Mouse (Mus musculus) urinary bladder, postnatal 25 days (tissue): Measurements from ENCODE around the gene Rab3ip.

Experiments used
- DNase-seq: peaks from one replicate; pipeline ENCODE4 v3.0.0; 2022; ENCODE audit warnings: low spot score

Rab3ip gene

DNA sequence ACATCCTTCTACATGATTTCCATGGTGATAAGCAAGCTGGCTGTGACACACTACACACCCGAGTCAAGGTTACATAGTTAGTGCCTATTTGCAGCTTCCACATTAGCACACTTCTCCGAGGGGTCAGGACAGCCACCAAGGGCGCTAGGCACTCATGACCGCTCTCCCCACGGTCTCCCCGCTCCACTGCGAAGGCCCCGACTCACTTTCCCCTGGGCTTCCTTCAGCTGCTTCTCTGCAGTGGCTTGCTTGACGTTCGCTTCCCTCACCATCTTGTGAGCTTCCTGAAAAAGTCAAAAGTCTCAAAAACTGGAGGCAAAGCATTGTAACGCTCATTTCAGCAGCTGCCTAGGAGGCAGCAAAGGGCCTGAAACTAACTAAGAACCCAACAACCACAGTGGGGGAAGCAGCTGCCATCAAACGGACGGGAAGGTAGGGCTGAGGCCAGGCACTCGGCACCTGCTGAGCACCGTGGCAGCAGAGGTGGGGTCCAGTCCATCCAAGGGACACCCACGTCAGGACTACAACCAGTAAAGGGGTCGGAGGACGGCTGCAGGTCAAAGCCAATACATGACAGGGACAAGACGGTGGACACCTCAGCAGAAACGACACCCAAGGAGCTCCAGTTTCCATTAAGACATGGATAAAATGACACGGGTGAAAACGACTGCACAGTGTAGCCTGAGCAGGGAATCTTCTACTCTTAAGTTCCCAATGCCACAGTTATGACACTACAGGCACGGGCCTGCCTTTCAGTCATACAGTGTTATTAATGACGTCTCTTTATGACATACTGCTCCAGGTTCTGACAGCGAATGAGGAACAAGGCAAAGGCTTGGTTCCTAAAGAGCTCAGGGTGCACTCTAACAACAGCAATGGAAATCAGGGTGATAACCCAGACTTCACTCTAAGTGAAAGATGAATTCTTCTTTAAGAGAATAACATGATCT, 30.9 kb downstream of the Rab3ip start:
- DNase-seq, result no peak

DNA sequence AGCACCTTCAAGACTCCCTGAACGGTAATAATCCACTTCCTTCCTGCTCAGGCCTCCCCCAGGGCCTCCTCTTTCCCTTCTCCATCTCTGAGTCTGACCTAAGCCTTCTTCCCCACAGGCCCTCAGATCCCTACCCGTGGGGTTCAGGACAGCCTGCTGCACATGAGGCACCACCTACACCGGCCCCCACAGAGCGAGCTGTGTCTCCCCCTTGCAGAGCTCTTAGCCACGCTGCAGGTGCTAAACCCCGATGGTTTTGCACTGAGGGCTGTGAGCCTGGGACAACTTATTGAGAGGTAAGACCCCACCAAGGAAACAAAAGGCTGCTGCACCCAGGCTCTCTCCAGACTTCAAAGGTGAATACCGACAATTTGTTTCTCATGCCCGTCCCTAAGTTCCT, 34.0 kb downstream of the Rab3ip start:
- DNase-seq, result no peak

DNA sequence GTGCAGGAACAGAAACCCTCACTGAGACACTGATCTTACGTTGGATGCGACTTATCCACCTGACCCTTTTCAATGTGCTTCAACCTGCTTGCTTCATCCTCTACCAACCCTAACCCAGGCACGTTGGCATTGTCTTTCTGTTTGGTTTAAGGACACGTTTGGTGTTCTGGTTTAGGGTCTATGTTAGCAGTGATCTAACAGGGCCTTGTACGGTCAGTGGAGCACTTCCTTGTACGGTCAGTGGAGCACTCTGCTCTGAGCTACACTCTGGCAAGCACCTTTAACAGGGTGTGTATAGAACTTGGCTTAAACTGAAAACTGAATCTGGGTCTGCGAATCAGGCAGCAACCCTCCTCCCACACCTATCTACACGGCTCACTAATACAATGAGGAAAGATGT, 35.3 kb downstream of the Rab3ip start:
- no peak for DNase-seq

DNA sequence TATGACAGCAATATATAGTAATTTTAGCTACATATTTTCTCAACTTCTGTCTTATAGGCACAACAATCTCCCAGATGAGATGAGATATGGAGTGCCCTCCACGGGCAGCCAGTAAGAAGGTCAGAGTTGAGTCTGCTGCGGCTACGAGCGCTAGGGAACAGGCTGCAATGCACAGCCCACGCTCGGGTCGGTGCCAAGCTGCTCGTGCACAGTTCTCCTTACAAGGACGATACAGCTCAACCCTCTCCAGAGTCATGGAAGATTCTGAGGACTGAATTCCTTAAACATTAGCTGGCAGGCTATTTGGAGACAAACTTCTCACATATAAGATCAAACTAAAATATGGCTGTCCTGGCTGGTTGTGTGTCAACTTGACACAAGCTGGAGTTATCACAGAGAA, 36.0 kb downstream of the Rab3ip start:
- no peak for DNase-seq

DNA sequence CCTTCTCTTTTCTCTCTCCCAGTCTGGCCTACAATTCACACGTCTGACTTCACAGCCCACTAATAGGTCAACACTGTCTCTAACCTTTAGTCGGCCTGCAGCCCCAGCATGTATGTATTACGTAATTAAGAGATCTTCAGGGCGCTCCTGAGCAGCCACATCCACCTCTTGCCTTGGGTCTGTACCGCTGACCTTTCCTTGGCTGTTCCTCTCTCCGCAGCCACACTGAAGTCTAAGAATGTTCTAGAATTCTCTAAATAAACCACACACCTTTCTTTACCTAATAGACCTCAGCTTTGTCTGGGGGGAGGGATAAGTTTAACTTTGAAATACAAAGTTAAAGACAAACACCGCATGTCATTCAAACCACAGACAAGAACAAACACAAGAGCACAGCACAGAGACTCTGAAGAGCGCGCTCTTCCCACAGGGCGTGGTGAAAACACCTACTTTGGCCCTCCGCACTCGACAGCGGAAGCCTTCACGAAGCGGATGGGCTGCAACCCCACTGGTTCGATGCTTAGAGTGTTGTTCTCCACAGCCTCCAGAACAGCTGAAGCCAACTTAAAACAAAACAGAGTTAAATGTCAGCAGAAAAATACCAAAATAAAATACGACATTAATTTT, 36.8 kb downstream of the Rab3ip start:
- no peak for DNase-seq

DNA sequence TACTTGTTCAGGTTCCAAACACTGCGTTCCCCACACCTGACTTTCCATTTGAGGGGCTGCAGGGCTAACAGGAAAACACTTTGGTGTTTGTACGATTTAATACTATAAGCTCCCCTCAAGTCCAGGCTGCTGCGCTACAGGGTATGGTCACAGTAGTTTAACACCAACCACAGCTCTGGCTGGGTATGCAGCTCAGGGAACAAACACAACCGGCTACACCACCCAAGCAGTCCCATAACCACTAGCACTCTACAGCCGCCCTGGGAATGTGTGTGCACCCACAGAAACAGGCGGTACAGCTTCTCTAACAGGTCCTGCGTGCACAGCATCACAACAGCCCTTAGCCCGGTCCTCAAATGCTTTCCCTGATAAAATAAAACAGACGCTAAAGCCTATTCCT, 37.7 kb downstream of the Rab3ip start:
- no peak for DNase-seq

DNA sequence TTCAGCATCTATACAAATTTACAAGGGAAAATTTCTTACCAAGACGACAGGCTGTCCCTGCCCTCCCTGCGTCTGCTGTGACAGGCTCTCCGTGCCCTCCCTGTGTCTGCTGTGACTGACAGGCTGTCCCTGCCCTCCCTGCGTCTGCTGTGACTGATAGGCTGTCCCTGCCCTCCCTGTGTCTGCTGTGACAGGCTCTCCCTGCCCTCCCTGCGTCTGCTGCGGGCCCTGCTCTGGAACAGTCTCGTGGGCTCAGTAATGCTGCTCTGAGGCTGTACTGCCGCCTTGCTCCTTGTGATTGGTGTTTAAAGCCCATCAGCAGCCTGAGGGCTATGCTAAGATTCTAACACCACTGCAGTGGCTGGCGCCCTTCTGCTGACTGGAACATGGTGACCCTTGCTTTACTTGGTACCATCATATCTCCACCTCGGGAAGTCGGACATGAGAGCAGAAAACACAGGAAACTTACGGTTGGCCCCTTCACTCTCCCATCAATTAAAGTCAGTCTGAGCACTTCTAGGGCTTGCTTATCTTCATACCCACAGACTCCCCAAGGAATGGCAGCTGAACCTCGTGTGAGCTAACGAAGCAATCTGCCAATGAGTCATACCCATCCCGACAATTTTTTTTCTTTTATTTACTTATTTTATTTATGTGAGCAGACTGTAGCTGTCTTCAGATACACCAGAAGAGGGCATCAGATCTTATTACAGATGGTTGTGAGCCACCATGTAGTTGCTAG, 41.5 kb downstream of the Rab3ip start:
- no peak for DNase-seq

DNA sequence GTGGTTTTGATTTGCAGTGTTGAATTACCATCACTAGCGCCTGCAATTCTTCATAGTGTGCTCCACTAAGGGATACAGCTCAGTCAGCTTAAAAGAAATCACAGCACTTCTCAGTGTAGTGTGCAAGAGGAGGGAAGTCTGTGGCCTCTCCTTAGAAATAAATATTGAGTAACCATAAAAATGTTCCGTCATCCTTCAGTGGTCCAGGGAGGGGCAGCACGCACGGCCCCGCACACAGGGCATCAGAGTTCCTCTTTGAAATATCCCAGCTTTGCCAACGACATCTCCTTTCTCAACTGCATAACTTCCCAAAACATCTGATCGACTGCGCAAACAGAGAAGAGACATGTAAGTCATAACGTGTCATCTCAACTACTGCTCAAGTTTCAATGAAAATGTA, 43.8 kb downstream of the Rab3ip start:
- DNase-seq, result no peak

DNA sequence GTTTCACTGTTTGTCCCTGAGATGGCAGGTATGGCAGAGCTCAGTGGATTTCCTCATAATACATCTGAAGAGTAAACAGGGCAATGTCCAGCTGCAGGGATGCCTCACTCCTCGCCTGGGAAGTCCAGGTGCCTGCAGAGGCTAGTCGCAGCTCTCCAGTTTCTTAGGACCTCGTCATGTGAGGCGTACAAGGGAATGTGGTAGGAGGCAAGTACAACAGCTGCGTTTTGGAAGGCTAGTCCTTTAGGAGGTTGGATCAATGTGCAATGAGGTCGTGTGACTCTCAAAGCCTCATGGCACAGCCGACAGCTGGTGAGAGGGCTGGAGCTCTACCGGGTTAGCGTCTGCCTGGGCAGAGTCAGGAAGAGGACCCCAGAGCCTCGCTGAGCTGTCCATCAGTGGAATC, 46.1 kb downstream of the Rab3ip start:
- DNase-seq, result no peak

DNA sequence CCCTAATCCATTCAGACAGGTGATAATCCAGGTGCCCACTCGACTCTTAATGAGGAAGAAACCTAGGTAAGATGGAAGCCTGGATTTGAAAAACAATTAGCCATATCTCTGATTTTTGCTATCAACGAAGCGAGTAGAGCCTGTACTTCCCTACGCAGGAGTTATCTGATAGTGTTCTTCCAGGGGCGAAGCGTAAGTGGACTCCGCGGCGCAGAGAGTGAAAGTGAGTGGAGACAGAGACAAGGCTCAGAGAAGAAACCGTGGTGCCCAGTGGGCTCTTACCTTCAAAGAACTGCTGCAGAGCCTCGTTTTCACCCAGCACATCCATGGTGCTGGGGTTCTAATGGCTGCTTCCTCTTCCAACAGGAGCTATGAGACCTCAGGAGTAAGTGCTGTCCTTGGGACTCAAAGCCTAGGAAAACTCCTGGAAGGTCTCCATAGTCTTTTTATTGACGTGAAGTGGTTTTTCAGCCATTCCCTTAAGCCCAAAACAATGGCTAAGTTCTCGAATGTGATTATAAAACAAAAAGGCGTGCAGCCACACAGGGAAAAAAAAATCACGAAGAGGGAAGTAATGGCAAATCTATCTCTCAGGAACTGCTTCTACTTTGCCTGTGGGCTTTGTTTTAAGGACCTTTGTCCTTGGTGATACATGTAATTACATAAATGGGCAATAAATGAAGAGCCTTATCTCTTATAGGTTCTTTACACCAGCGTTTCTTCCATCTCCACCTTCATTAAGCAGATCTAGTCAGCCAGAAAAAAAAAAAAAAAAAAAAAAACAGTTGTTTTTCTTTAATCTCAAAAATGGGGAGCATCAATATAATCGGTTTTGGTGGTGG, 54.0 kb downstream of the Rab3ip start, which contains the start of gene Myrfl:
Gene Myrfl (minus strand): TSS at position 584 of the 842 bp plus-strand sequence.
- DNase-seq, result no peak

DNA sequence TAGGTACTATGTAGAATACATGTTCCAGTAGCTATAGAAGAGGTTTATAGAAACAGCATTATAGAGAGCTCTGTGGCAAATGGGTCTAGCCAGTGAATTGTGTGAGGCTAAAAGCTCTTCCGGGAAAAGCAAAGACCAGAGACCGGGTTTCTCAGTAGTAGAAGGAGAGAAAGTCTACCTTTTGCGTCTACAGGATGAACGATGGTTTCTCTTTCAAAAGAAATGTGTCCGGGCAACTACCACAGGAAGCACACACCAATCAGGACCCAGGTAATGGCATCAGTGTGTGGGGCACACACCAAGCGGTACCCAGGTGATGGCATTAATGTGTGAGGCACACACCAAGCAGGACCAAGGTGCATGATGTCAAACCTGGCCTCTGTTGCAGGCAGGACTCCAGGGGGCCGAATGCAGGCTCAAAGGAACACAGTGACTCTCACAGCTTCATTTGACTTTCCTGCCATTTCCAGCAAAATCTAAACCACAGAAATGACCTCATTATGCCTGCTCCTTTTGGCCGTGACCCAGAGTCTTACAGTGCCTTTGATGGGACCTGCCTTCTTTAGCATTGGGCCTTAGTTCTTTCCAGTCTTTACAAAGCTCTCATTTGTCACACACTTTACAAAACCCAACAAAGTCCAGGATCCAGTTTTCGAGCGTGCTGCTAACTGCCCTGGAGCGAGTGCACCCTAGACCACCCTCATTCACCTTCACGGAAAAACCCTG, 55.3 kb downstream of the Rab3ip start:
- no peak for DNase-seq

DNA sequence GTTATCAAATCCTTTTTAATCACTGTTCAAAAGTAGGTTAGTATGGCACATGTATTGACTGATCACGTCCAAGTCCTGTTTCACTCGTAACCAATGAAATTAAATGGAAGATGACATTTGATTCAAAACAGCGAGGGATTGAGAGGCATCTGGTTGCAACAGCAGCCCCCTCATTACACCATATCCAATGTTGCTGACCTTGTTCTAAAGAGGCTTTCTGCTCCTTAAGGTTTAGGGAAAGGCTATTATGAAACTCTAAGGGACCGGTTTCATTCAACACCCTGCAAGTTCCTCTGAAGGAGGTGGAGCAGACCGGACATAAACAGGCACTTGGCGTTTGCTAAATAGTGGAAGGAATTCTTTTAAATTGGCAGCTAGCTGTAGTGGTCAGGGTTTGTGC, 56.0 kb downstream of the Rab3ip start:
- DNase-seq, result no peak

DNA sequence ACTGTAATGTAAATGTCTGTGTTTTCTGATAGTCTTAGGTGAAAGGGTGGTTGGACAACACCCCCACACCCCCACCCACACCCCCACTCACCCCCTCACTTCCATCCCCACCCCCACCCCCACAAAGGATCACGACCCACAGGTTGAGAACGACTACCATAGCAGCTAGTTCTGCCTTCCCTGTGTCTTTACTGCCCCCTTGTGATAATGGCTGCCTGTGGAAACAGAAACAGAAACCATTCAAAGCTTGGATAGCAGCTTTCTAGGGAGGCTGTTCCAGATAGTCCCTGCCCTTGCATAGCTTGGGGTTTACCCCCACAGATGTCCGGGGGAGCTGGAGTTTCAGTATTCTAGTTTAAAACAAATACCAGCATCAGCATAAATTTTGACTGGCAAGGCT, 56.8 kb downstream of the Rab3ip start:
- peak; percentile 19 for DNase-seq

DNA sequence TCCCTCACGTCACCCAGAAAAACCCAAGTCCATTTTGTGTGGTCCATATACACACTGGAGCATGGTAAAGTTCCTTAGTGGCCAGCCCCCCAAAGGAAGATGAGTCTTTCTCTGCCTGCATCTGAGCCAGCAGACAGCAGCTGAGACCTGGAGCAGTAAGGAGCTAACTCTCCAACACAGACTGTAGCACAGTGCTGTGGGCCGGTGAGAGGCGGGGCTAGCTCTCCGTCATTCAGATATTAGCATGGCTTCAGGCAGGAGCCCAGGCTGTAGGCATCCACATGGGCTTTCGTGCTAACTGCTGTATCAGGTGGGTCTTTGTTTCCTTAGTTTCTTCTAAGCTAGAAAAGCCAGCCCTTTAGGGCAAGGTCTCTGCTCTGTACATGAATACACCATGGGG, 60.0 kb downstream of the Rab3ip start:
- no peak for DNase-seq

DNA sequence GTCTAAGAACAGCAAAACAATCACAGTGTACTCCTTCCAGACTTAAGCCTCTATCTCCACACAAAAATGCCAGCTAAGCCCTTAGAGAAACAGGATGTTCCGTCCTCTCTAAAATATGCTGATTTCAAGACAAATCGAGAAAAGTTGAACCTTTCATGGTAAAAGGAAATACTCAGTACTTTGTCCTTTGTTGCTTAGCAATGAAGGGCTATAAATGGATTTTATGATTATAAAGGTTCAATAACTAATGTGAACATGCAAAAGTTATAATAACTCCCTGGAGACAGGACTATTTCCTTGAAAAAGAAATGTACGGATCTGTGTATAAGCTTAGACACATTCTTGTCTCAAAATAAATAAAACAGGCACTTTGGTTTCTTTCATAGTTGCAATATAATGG, 66.0 kb downstream of the Rab3ip start:
- no peak for DNase-seq

DNA sequence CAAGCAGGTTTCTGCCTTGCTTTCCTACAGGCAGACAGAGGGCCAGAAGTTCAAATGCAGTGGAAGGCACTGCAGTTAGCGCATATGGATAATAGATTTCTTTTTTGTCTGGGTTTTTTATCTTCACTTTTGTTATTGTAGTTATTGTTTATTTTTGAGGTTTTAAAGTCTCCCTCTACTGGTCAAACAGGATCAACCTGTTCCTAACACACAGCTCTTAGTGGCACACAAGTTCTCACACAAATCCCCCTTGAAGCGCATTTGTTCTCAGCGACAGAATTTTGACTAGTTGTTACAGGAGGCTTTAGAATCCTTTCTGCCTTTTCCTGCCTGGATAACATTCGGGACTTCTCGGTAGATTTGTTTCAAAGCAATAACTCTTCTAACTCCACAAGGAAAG, 67.0 kb downstream of the Rab3ip start:
- DNase-seq, result no peak

DNA sequence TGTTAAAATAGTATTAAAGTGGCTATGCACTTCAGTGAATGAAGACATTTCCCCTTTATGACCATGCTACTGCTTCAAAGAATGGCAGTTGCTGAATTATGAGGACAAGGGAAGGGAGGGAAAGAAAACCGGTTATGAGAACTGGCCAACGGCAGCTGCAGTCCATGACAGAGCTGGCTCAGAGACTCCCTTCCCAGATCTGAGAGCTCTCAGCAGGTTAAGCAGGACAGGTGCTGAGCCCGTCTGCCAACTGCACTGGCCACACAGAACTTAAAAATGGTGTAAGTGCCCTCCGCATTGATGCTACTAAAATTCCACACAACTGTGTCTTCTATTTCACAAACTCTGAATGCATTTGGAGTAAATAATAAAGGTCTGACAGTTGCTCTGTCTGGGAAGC, 73.1 kb downstream of the Rab3ip start:
- DNase-seq, result no peak

DNA sequence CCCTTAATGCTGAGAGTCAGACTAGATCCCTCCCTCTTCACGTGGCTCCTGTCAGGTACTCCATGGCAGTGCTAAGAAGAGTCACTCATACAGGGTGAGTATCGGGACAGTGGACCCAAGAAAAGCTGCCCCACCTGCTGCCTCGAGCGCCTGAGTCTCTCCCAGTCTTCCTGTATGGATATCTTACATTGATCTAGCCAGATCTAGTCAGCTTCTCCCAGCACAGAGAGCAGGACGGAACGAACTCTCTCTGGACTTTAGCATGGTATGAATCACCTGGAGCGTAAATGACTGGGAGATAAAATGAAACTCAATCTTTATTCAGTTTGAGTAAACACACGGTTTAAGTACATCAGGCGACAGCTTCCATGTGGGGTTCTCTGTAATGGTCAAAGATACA, 76.1 kb downstream of the Rab3ip start:
- no peak for DNase-seq

DNA sequence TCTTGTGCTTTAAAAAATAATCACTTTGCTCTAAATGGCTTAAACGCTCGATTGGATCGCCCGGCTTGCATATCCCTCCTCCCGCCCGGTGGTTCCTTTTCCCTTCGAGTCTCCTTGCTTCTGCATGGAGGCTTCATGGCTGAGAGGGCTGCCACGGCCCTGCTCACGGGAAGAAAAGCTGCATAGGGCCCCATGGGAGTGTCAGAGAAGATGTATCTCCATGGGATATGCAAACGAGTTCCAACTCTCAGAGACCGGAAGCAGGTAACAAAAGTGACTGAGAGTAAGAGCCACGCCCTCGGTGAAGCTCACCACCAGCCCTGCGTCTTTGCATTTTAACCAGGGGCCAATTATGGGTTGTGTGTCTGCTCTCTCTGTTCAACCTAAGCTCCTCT, 78.6 kb downstream of the Rab3ip start:
- DNase-seq, result no peak

DNA sequence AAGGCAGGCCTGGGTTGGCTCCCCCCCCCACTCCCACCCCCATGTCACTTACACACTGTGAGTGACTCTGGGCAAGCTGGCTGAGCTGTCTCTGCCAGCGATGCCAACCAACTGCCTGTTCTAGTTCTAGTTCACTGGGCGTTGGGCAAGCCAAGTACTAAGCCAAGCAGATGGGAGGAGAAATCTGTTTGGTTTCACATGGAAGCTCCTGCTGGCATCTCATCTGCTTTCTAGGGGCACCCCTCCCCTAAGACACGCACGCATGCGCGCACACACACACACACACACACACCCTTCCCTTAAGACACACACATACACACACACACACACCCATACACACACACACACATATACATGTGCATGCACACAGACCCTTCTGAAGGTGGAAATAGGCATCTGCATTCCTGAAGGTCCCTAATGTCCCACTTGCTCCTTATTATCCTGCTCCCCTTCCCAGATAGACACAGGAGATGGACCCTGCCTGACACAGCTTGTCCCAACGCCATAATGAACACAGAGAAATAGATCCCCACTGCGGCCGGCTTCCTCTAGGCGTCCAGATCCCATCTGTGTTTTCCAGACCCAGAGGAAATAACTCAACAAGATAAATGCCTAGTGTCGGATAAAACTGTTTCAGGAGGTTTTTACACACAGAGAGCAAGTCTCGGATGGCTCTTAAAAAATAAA, 79.1 kb downstream of the Rab3ip start:
- no peak for DNase-seq

DNA sequence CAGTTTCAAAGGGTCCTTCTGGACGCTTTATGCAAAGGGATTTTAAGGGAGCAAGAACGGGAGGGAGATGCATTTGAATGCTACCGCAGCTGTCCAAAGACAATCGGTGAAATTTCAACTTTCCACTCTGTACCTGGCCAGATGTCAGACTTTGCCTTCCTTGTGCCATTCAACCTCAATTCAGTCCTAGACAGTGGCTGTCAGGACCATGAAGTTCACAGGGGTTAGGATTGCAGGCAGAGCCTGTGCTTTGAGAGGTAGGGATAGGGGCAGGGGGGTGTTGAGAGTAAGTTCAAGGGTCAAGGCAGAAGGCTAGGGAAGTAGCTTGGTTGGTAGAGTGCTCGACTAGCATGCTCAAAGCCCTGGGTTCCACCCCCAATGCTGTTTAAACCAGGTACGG, 79.8 kb downstream of the Rab3ip start:
- DNase-seq, result no peak
